Mouse (Mus musculus) liver, adult 2 months (tissue): ENCODE data around the gene Dnajc30. TPM values are rescaled to one million over a fixed set of nuclear protein-coding genes. Genes with fewer than 3 reads are reported as not detected.

ENCODE experiments used
- DNase-seq: peaks from one replicate; pipeline ENCODE4 v3.0.0-alpha.2; 2011; ENCODE audit warnings: low read depth, low spot score; ENCODE audit errors: extremely low read depth
- H3K27ac ChIP-seq: fragments of 200-500 bp; replicated peaks from 2 replicates; pipeline ENCODE4 v1.5.1; 2012; ENCODE audit warnings: low read depth, mild to moderate bottlenecking, control low read depth, inconsistent platforms, low read length; ENCODE audit not compliant: insufficient read depth
- H3K27me3 ChIP-seq: fragments of 200-500 bp; 2 replicates; pipeline ENCODE4 v1.6.1; 2012; ENCODE audit warnings: mild to moderate bottlenecking, moderate library complexity, low read length, inconsistent platforms; ENCODE audit not compliant: control insufficient read depth, insufficient read depth
- H3K36me3 ChIP-seq: fragments of 200-500 bp; 2 replicates; pipeline ENCODE4 v1.6.1; 2012; ENCODE audit warnings: low read length, inconsistent platforms; ENCODE audit not compliant: control insufficient read depth, insufficient read depth
- H3K4me1 ChIP-seq: fragments of 200-500 bp; 2 replicates; pipeline ENCODE4 v1.6.1; 2011; ENCODE audit warnings: low read length; ENCODE audit not compliant: control insufficient read depth, insufficient read depth
- H3K4me3 ChIP-seq: fragments of 200-500 bp; 2 replicates; pipeline ENCODE4 v1.5.1; 2011; ENCODE audit warnings: low read depth, mild to moderate bottlenecking, control low read depth, low read length, moderate library complexity; ENCODE audit not compliant: insufficient read depth
- H3K79me2 ChIP-seq: fragments of 200-500 bp; 2 replicates; pipeline ENCODE4 v1.6.1; 2012; ENCODE audit warnings: inconsistent platforms, mild to moderate bottlenecking, low read length, moderate library complexity; ENCODE audit not compliant: control insufficient read depth, insufficient read depth
- H3K9ac ChIP-seq: fragments of 200-500 bp; 2 replicates; pipeline ENCODE4 v1.6.1; 2012; ENCODE audit warnings: low read depth, mild to moderate bottlenecking, control low read depth, inconsistent platforms, low read length
- CTCF ChIP-seq: fragments of 200-500 bp; IDR thresholded peaks from 2 replicates; pipeline ENCODE4 v1.5.1; 2011; ENCODE audit warnings: low read depth, low read length, control low read depth
- POLR2A ChIP-seq: fragments of 200-500 bp; IDR thresholded peaks from 2 replicates; pipeline ENCODE4 v1.6.1; 2011; ENCODE audit warnings: low read length, control low read depth; ENCODE audit not compliant: insufficient read depth; ENCODE audit errors: extremely low read depth
- WGBS: fragments of 180-500 bp; shearing (Covaris S2); methylation state at CpG from one replicate; pipeline ENCODE4 v1.1.7; 2018; 5-methylcytosine and 5-hydroxymethylcytosine counted together
- polyA plus RNA-seq: library from polyadenylated mRNA; depleted of rRNA; stranded (reverse); fragments of >200 nt; gene quantifications from 2 replicates; pipeline ENCODE4 v1.2.3, GENCODE M21; 2012
- total RNA-seq: library from RNA; depleted of rRNA; stranded (reverse); fragments of >200 nt; gene quantifications from 2 replicates; pipeline ENCODE4 v1.2.3, GENCODE M21; 2014

Gene Dnajc30
- total and polyA plus RNA-seq, 2 experiments = 7.1 to 39.9 TPM

DNA sequence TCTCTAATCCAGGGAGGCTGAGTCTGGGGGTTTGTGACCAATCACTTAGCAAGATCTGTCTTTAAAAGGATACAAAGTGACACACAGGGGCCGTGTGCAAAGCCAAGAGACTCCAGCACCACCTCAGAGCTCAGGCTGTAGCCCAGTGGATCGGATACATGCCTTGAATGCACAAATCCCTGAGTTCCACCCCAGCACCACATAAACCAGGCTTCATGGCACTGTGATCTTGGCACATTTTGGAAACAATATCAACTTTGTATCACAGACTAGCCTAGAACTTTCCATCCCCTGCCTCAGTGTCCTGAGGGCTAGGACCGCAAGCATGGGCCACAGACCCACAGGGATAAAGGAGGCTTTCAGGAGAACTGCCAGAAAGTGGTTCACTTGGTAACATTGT is 2.0 kb downstream of the Dnajc30 start:
- Histone ChIP-seq H3K4me3 (no peak overlapping the region), H3K9ac (no peak overlapping the region), H3K27me3 (no peaks in the 10 kb centered on the region), H3K36me3 (no peaks in the 10 kb centered on the region), H3K79me2 (peaks cover 8% of the 10 kb centered on the region; the same call in 1 of the 2 replicates), H3K27ac (no peak overlapping the region), H3K4me1 (peaks cover 7% of the 10 kb centered on the region)
- WGBS = 93% methylated on average over 3 of the region's 3 CpGs
- DNase-seq = no peak
- TF ChIP-seq CTCF (no peak), POLR2A (no peak)

DNA sequence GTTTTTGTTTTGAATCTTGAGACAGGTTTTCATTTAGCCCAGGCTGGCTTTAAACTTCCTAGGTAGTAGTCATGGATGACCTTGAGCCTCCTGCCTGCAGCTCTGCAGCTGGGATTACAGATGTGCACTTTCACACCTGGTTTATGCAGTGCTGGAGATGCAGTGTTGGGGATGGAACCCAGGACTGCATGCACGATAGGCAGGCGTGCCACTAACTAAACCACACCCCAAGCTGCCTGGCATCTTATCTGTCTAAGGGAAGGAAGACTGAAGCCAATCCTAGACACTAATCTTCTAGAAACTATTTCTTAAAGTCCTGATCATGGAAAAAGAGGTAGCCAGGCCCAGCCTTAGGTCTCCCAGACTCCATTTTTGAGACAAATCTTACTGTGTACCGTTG is 6.4 kb downstream of the Dnajc30 start:
- Histone ChIP-seq H3K4me1 (peaks cover 6% of the 10 kb centered on the region), H3K27ac (no peak overlapping the region), H3K4me3 (no peak overlapping the region), H3K36me3 (no peaks in the 10 kb centered on the region), H3K27me3 (no peaks in the 10 kb centered on the region), H3K9ac (no peak overlapping the region), H3K79me2 (no peaks in the 10 kb centered on the region)
- DNase-seq = no peak
- TF ChIP-seq CTCF (no peak), POLR2A (no peak)
- WGBS = 89% methylated on average over 3 of the region's 3 CpGs

DNA sequence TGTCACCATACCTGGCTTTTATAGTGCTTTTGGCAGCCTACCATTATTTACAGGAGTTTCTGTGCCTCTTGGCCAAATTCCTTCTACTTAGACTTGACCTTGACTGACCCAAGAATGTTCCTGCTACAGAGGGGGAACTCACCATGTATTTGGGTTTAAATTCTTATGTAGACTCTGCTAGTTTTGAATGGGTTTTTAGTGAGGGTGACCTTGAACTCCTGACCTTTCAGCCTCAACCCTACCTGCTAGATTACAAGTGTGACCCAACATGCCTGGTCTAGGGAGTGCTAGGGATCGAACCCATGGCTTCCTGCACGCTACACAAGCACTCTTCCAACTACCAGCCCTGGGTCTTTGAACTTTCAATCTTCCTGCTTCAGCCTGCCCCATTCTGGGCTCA is 8.1 kb downstream of the Dnajc30 start:
- TF ChIP-seq POLR2A (no peak), CTCF (no peak)
- H3K4me1 ChIP-seq = no peaks in the 10 kb centered on the region
- H3K27me3 ChIP-seq = no peaks in the 10 kb centered on the region
- no peak for DNase-seq
- no peak overlapping the region for H3K27ac ChIP-seq
- 93% methylated on average over 2 of the region's 2 CpGs for WGBS
- no peak overlapping the region for H3K9ac ChIP-seq
- H3K4me3 ChIP-seq = no peak overlapping the region
- H3K79me2 ChIP-seq = no peaks in the 10 kb centered on the region
- H3K36me3 ChIP-seq = no peaks in the 10 kb centered on the region

DNA sequence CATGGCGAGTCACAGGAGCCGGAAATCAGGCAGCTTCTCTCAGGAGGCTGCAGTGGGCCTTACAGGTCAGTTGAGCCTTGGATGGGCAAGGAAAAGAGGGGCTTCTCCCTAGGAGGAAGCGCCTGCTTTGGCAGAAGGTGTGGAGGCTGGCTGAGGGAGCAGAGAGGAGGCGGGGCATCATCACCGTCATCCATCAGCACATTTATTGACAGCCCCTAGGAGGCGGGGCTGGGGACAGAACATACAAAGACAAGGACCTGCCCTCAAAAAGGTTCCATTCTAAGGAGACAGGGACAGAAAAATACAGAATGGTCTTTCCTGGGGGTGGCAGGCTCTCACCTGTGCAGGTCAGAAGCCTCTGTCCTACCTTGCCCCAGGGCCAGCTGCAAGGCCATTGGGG is 8.7 kb downstream of the Dnajc30 start:
- peaks cover 2% of the 10 kb centered on the region; the same call in 1 of the 2 replicates for H3K4me1 ChIP-seq
- whole genome bisulfite sequencing = 87% methylated on average over 6 of the region's 6 CpGs

DNA sequence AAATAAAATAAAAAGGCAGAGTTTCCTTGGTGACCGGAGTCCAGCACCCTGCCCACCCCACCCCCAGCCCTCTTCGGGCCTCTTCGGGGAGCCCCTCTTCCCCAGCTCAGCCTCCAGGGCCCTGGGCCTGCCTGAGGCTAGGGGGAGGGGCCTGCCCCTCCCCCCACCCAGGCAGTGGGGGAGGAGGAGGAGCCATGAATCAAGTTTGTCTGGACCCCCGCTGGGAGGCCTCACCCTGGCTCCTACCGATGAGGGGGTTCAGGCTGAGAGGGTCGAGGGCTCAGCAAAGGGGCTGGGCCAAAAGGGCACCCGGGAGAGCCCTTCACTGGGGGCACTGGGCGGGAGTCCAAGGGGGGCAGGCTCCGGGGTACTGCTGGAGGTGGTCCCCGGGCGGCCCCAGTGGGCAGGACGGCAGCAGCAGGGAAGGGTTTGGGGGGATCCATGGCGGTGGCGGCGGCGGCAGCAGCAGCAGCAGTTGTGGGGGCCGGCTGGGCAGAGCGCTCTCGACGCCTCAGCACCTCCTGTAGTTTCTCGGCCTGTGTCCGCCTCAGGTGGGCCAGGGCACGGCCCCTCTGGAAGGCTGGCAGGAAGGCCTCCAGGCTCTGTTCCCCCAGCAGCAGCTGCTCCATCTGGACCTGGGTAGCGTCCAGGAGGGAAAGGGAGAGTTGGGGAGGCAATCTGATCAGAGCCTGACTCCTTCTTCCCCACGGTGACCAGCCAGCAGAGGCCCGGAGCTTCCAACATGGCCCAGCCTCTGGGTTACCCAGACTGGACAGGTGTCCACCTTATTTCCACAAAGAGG is 9.5 kb downstream of the Dnajc30 start:
- 70% methylated on average over 26 of the region's 26 CpGs for WGBS
- Histone ChIP-seq H3K4me1 (peaks cover 4% of the 10 kb centered on the region), H3K4me3 (no peak overlapping the region), H3K79me2 (no peaks in the 10 kb centered on the region), H3K36me3 (no peaks in the 10 kb centered on the region), H3K9ac (no peak overlapping the region), H3K27ac (no peak overlapping the region), H3K27me3 (no peaks in the 10 kb centered on the region)
- TF ChIP-seq POLR2A (no peak), CTCF (no peak)
- no peak for DNase-seq

More for the DNA sequence above, 8.7 kb downstream of the Dnajc30 start:
- H3K27ac ChIP-seq = no peak overlapping the region
- H3K9ac ChIP-seq = no peak overlapping the region
- H3K27me3 ChIP-seq = no peaks in the 10 kb centered on the region
- H3K79me2 ChIP-seq = no peaks in the 10 kb centered on the region
- H3K4me3 ChIP-seq = no peak overlapping the region
- DNase-seq = no peak
- no peaks in the 10 kb centered on the region for H3K36me3 ChIP-seq
- TF ChIP-seq CTCF (no peak), POLR2A (no peak)

DNA sequence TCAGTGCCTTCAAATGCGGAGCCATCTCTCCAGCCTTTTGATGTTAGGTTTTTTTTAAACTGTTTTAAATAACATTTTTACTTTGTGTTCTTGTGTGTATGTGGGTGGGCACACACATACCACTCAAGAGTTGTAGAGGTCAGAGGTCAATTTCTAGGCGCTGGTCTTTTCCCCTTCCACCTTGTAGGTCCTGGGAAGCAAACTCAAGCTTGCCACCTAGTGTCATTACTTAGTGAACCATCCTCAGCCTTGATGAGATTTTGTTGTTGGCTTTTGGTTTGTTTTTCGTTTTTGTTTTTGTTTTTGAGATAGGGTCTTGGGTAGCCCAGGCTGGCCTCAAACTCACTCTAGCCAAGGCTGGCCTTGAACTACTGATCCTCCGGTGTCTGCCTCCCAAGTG is 11.7 kb downstream of the Dnajc30 start:
- no peak overlapping the region for H3K27ac ChIP-seq
- no peaks in the 10 kb centered on the region for H3K79me2 ChIP-seq
- no peaks in the 10 kb centered on the region for H3K27me3 ChIP-seq
- no peak for DNase-seq
- peaks cover 6% of the 10 kb centered on the region for H3K4me1 ChIP-seq
- TF ChIP-seq POLR2A = no peak
- peak; percentile 22; the same call in 1 of the 2 replicates for TF ChIP-seq CTCF
- H3K4me3 ChIP-seq = no peak overlapping the region
- 62% methylated on average over 4 of the region's 4 CpGs for WGBS
- H3K36me3 ChIP-seq = no peaks in the 10 kb centered on the region
- H3K9ac ChIP-seq = no peak overlapping the region
